Mouse (Mus musculus) CH12.LX (cell line): ENCODE data around the gene Slc43a3. TPM values are rescaled to one million over a fixed set of nuclear protein-coding genes. Genes with fewer than 3 reads are reported as not detected.

ENCODE experiments used
- DNase-seq: peaks from one replicate; pipeline ENCODE4 v3.0.0-alpha.2; 2013; ENCODE audit errors: extremely low read depth
- H3K27ac ChIP-seq: 2 replicates; pipeline ENCODE4 v1.5.1; 2012; ENCODE audit warnings: low read depth, mild to moderate bottlenecking, control low read depth, moderate library complexity; ENCODE audit not compliant: insufficient read depth
- H3K27me3 ChIP-seq: replicated peaks from 2 replicates; pipeline ENCODE3; 2012; ENCODE audit warnings: inconsistent platforms
- H3K36me3 ChIP-seq, 2 experiments: replicated peaks in 1 of 2; 2 replicates each; pipeline versions ENCODE3 to v1.6.1; 2012; ENCODE audit warnings: inconsistent platforms in 1 of 2, low read length in 1 of 2, mild to moderate bottlenecking in 1 of 2, mixed read lengths in 1 of 2, moderate library complexity in 1 of 2; ENCODE audit not compliant: control insufficient read depth in 1 of 2, insufficient read depth in 1 of 2
- H3K4me1 ChIP-seq, 2 experiments: 2 replicates each; pipeline ENCODE4 v1.6.1; 2012; ENCODE audit warnings: inconsistent platforms in 1 of 2, moderate library complexity in 1 of 2; ENCODE audit not compliant: insufficient read depth in 2 of 2, control insufficient read depth in 1 of 2
- H3K4me2 ChIP-seq: 2 replicates; pipeline ENCODE4 v1.6.1; 2012; ENCODE audit warnings: low read depth, mild to moderate bottlenecking, control low read depth; ENCODE audit not compliant: poor library complexity, insufficient read depth, severe bottlenecking
- H3K4me3 ChIP-seq, 3 experiments: fragments of 150-350 bp in 1 of 3; sonication (generic) in 1 of 3; replicated peaks in 1 of 3; 2 replicates each; pipeline versions ENCODE3 to v1.5.1; 2011 to 2012; ENCODE audit warnings: low read depth in 2 of 3, low read length in 2 of 3, mild to moderate bottlenecking in 2 of 3, moderate library complexity in 2 of 3, control low read depth in 1 of 3, improper control_type of control experiment in 1 of 3, inconsistent platforms in 1 of 3, mixed read lengths in 1 of 3; ENCODE audit not compliant: poor library complexity in 1 of 3
- H3K79me2 ChIP-seq: replicated peaks from 2 replicates; pipeline ENCODE4 v1.6.1; 2012; ENCODE audit warnings: mild to moderate bottlenecking, moderate library complexity; ENCODE audit not compliant: control insufficient read depth, poor library complexity, insufficient read depth, severe bottlenecking; ENCODE audit errors: extremely low read depth
- H3K9ac ChIP-seq: 2 replicates; pipeline ENCODE4 v1.6.1; 2012; ENCODE audit warnings: low read depth, mild to moderate bottlenecking, control low read depth, moderate library complexity; ENCODE audit not compliant: insufficient read depth
- H3K9me3 ChIP-seq: replicated peaks from 2 replicates; pipeline ENCODE3; 2012; ENCODE audit warnings: low read length, inconsistent platforms, mixed read lengths
- CHD2 ChIP-seq: IDR thresholded peaks from 2 replicates; pipeline ENCODE4 v1.6.1; 2011; ENCODE audit warnings: low read length, improper control_type of control experiment
- CTCF ChIP-seq, 2 experiments: IDR thresholded peaks in 1 of 2; conservative IDR thresholded peaks in 1 of 2; 2 replicates each; pipeline ENCODE4 v1.5.1; 2011 to 2012; ENCODE audit warnings: low read depth in 2 of 2, low read length in 2 of 2, improper control_type of control experiment in 1 of 2, inconsistent platforms in 1 of 2, mild to moderate bottlenecking in 1 of 2, moderate library complexity in 1 of 2
- E2F4 ChIP-seq: IDR thresholded peaks from 2 replicates; pipeline ENCODE4 v1.6.1; 2011; ENCODE audit warnings: low read depth, low read length, improper control_type of control experiment; ENCODE audit not compliant: insufficient replicate concordance
- ELF1 ChIP-seq: IDR thresholded peaks from 2 replicates; pipeline ENCODE4 v1.6.1; 2014; ENCODE audit warnings: low read depth, mild to moderate bottlenecking, inconsistent platforms, low read length, improper control_type of control experiment
- EP300 ChIP-seq: IDR thresholded peaks from 2 replicates; pipeline ENCODE4 v1.6.1; 2011; ENCODE audit warnings: low read length, improper control_type of control experiment
- ETS1 ChIP-seq: conservative IDR thresholded peaks from 2 replicates; pipeline ENCODE4 v1.6.1; 2012; ENCODE audit warnings: low read depth, mild to moderate bottlenecking, inconsistent platforms, low read length, improper control_type of control experiment, moderate library complexity
- HCFC1 ChIP-seq: IDR thresholded peaks from 2 replicates; pipeline ENCODE4 v1.6.1; 2012; ENCODE audit warnings: low read depth, mild to moderate bottlenecking, inconsistent platforms, low read length, improper control_type of control experiment
- JUN ChIP-seq: IDR thresholded peaks from 2 replicates; pipeline ENCODE4 v1.6.1; 2011; ENCODE audit warnings: low read depth, mild to moderate bottlenecking, low read length, improper control_type of control experiment, moderate library complexity; ENCODE audit not compliant: insufficient read depth
- JUND ChIP-seq: conservative IDR thresholded peaks from 2 replicates; pipeline ENCODE4 v1.6.1; 2011; ENCODE audit warnings: low read depth, low read length, improper control_type of control experiment
- MAFK ChIP-seq: IDR thresholded peaks from 2 replicates; pipeline ENCODE4 v1.6.1; 2011; ENCODE audit warnings: low read length, improper control_type of control experiment; ENCODE audit not compliant: insufficient replicate concordance
- MAX ChIP-seq: IDR thresholded peaks from 2 replicates; pipeline ENCODE4 v1.6.1; 2011; ENCODE audit warnings: low read length, improper control_type of control experiment
- MXI1 ChIP-seq: IDR thresholded peaks from 2 replicates; pipeline ENCODE4 v1.6.1; 2011; ENCODE audit warnings: mild to moderate bottlenecking, low read depth, low read length, improper control_type of control experiment
- MYC ChIP-seq: IDR thresholded peaks from 2 replicates; pipeline ENCODE4 v1.6.1; 2011; ENCODE audit warnings: low read depth, mild to moderate bottlenecking, improper control_type of control experiment, low read length
- PAX5 ChIP-seq: IDR thresholded peaks from 2 replicates; pipeline ENCODE4 v1.6.1; 2012; ENCODE audit warnings: low read length, inconsistent platforms, mixed read lengths
- POLR2A ChIP-seq: IDR thresholded peaks from 2 replicates; pipeline ENCODE4 v1.6.1; 2011; ENCODE audit warnings: low read depth, mild to moderate bottlenecking, improper control_type of control experiment, low read length
- POLR2AphosphoS2 ChIP-seq: IDR thresholded peaks from 2 replicates; pipeline ENCODE4 v1.6.1; 2011; ENCODE audit warnings: low read depth, low read length, improper control_type of control experiment
- RAD21 ChIP-seq: IDR thresholded peaks from 2 replicates; pipeline ENCODE4 v1.6.1; 2011; ENCODE audit warnings: low read depth, mild to moderate bottlenecking, low read length, improper control_type of control experiment, moderate library complexity
- SIN3A ChIP-seq: IDR thresholded peaks from 2 replicates; pipeline ENCODE4 v1.6.1; 2012; ENCODE audit warnings: low read length, improper control_type of control experiment, inconsistent platforms
- TBP ChIP-seq: conservative IDR thresholded peaks from 2 replicates; pipeline ENCODE4 v1.6.1; 2011; ENCODE audit warnings: low read depth, low read length, improper control_type of control experiment
- TCF12 ChIP-seq: IDR thresholded peaks from 2 replicates; pipeline ENCODE4 v1.6.1; 2014; ENCODE audit warnings: low read depth, mild to moderate bottlenecking, inconsistent platforms, low read length, improper control_type of control experiment
- USF1 ChIP-seq: IDR thresholded peaks from 2 replicates; pipeline ENCODE4 v1.6.1; 2014; ENCODE audit warnings: low read depth, mild to moderate bottlenecking, inconsistent platforms, low read length, improper control_type of control experiment
- USF2 ChIP-seq: conservative IDR thresholded peaks from 2 replicates; pipeline ENCODE4 v1.6.1; 2011; ENCODE audit warnings: low read depth, low read length, improper control_type of control experiment
- ZMIZ1 ChIP-seq: IDR thresholded peaks from 2 replicates; pipeline ENCODE4 v1.6.1; 2012; ENCODE audit warnings: low read depth, mild to moderate bottlenecking, inconsistent platforms, low read length, improper control_type of control experiment
- dilution Hi-C: fragments of 300-500 bp; cut with MboI; formaldehyde crosslinking; loops from 2 replicates; pipeline ENCODE4 v1.14.3; 2020; ENCODE audit warnings: low sequenced_read_pairs; ENCODE audit not compliant: extremely low pct_unique_long_range_greater_than_20kb, extremely low pct_ligation_motif_present
- in situ Hi-C: fragments of 300-500 bp; cut with MboI; formaldehyde crosslinking; loops from 3 replicates; pipeline ENCODE4 v1.14.3; 2019; ENCODE audit warnings: low sequenced_read_pairs, low pct_ligation_motif_present, low pct_unique_long_range_greater_than_20kb, mixed read lengths
- polyA plus RNA-seq: library from polyadenylated mRNA; unstranded; fragments of >175 nt; gene quantifications from 2 replicates; pipeline ENCODE4 v1.2.1, GENCODE M21; 2012; ENCODE audit warnings: low read depth; ENCODE audit not compliant: insufficient read length
- total RNA-seq, 2 experiments: library from RNA; depleted of rRNA; stranded (reverse); fragments of 300-350 nt in 1 of 2; fragments of >200 nt in 1 of 2; gene quantifications; 2 replicates each; pipeline ENCODE4 v1.2.3; 2012 to 2014

The Slc43a3 gene
- total and polyA plus RNA-seq, 3 experiments = 136 to 174 (median 163) TPM

GRCm38 (mm10) chr2:84912722-84913121, 23.7 kb upstream of the Slc43a3 start:
- no peaks in the 10 kb centered on the region for H3K27me3 ChIP-seq
- no peak overlapping the region for H3K4me3 ChIP-seq
- no peak overlapping the region for H3K27ac ChIP-seq
- no peak overlapping the region for H3K9ac ChIP-seq
- H3K9me3 ChIP-seq = no peaks in the 10 kb centered on the region
- H3K79me2 ChIP-seq = no peaks in the 10 kb centered on the region
- no peak for TF ChIP-seq SIN3A
- TF ChIP-seq ELF1 = no peak
- no peak for TF ChIP-seq HCFC1
- no peak for TF ChIP-seq USF1
- no peak for TF ChIP-seq ETS1
- no peak for TF ChIP-seq PAX5
- TF ChIP-seq USF2 = no peak
- TF ChIP-seq MYC = no peak
- TF ChIP-seq EP300 = no peak
- no peak for TF ChIP-seq ZMIZ1
- no peak for TF ChIP-seq JUND
- no peak for TF ChIP-seq TBP
- H3K4me2 ChIP-seq = no peak overlapping the region
- dilution Hi-C loops (no loop called here), in situ Hi-C loops (no loop called here)
- DNase-seq = no peak
- H3K4me1 ChIP-seq = peaks cover 2 to 6% of the 10 kb centered on the region in 2 experiments; a peak in 1 of 4 replicates
- no peaks in the 10 kb centered on the region for H3K36me3 ChIP-seq

- Histone ChIP-seq H3K9ac (no peak overlapping the region), H3K4me1 (peaks cover 2 to 6% of the 10 kb centered on the region in 2 experiments; a peak in 1 of 4 replicates), H3K27me3 (no peaks in the 10 kb centered on the region), H3K36me3 (no peaks in the 10 kb centered on the region)
- in situ Hi-C loops = no loop called here
- dilution Hi-C loops = no loop called here
- TF ChIP-seq POLR2A (no peak), MAX (no peak)
- TF ChIP-seq, all 38 proteins: peak for 0
- H3K4me2 ChIP-seq = no peak overlapping the region
- no peaks in the 10 kb centered on the region for H3K9me3 ChIP-seq
- H3K27ac ChIP-seq = no peak overlapping the region
- no peaks in the 10 kb centered on the region for H3K79me2 ChIP-seq
- H3K4me3 ChIP-seq = no peak overlapping the region
- no peak for DNase-seq
Observed at GRCm38 (mm10) chr2:84913881-84914280, 22.5 kb upstream of the Slc43a3 start.

- in situ Hi-C loops (no loop called here), dilution Hi-C loops (no loop called here)
- Histone ChIP-seq H3K79me2 (no peaks in the 10 kb centered on the region), H3K9ac (no peak overlapping the region), H3K4me1 (peaks cover 2 to 11% of the 10 kb centered on the region in 2 experiments; a peak in 1 of 4 replicates), H3K27ac (no peak overlapping the region), H3K4me3 (no peak overlapping the region), H3K4me2 (no peak overlapping the region), H3K9me3 (no peaks in the 10 kb centered on the region), H3K27me3 (no peaks in the 10 kb centered on the region), H3K36me3 (no peaks in the 10 kb centered on the region)
- no peak for TF ChIP-seq CHD2
- no peak for TF ChIP-seq JUN
- TF ChIP-seq HCFC1 = no peak
- no peak for TF ChIP-seq PAX5
- TF ChIP-seq MXI1 = no peak
- no peak for TF ChIP-seq TCF12
- TF ChIP-seq MYC = no peak
- TF ChIP-seq TBP = no peak
- no peak for TF ChIP-seq MAFK
- no peak for TF ChIP-seq ELF1
- no peak for TF ChIP-seq JUND
- no peak for TF ChIP-seq USF2
- no peak for TF ChIP-seq E2F4
- no peak for TF ChIP-seq ETS1
- no peak for TF ChIP-seq POLR2AphosphoS2
- TF ChIP-seq RAD21 = no peak
- TF ChIP-seq CTCF (conservative IDR thresholded peaks at IDR 0.05 in 1 of 2, IDR thresholded peaks at IDR 0.05 in 1 of 2; ENCODE audit: low read depth in 2 of 2, low read length in 2 of 2) = no peak
- DNase-seq = no peak
Observed at GRCm38 (mm10) chr2:84915330-84915729, 21.0 kb upstream of the Slc43a3 start.
